Mouse (Mus musculus) gastrocnemius, adult 2 months (tissue): ENCODE results near the gene Slc45a1. TPM values are rescaled to one million over a fixed set of nuclear protein-coding genes. Genes with fewer than 3 reads are reported as not detected.
A peak's percentile ranks its signal among the peaks of the same experiment; 100 is the strongest.

Source experiments
- DNase-seq: peaks from one replicate; pipeline ENCODE4 v3.0.0; 2022
- H3K27ac ChIP-seq: fragments of 200-600 bp; 2 replicates; pipeline ENCODE4 v1.8.1; 2022; ENCODE audit warnings: mild to moderate bottlenecking
- H3K4me3 ChIP-seq: fragments of 200-600 bp; 2 replicates; pipeline ENCODE4 v1.8.1; 2022; ENCODE audit warnings: mild to moderate bottlenecking, moderate library complexity
- CTCF ChIP-seq: fragments of 200-600 bp; IDR thresholded peaks from 2 replicates; pipeline ENCODE4 v1.8.1; 2022; ENCODE audit warnings: antibody characterized with exemption, mild to moderate bottlenecking, moderate library complexity
- intact Hi-C: fragments of 180-260 bp; cut with DNase I; formaldehyde crosslinking; loops from one replicate; pipeline ENCODE4 v1.15.1; 2025
- total RNA-seq, 2 experiments: library from RNA; stranded (reverse); gene quantifications; 2 replicates each; pipeline ENCODE4 v1.2.3; 2021

Gene Slc45a1
- total RNA-seq, 2 experiments from 2014 or later, result not detected

DNA sequence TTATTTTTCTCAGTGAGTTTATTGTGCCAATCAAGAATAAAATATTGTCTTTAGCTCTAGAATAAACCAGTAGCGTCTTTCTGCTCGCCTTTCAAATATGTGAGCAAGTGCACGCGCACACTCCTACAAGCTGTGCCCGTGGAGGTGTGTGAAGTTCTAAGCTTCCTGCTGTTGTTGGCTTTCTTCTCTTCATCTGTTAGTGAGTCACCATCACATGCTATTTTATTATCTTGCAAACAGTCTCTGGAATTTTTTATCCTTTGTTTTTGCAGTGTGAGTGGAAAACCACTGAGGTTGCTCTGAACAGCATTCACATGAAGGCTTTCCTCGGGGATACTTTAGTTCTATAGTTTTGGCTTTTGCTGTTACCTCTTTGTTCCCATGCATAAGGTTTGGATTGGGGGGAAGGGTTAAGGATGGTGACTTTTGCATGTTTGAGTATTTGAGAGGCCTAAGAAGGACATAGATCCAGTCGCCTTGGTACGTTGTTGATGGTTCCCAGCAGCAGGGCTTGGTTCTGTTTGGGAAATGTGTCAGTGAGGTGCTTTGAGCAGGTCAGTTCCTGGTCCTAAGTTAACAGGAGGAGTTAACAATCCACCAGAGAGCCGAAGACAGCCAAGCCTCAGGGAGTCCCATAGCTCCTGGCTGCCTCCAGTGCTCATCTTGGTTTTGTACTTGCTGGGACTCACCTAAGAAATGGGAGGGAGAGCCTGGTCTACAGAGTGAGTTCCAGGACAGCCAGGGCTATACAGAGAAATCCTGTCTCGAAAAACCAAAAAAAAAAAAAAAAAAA lies 69.8 kb downstream of the Slc45a1 start:
- intact Hi-C loops, result no loop called here
- no peak overlapping the region for H3K4me3 ChIP-seq
- H3K27ac ChIP-seq, result peak overlapping the region; percentile 97
- TF ChIP-seq CTCF, result no peak
- no peak for DNase-seq

Other genes starting within 250 kb of the Slc45a1 start
- gene Errfi1, start 201.7 kb upstream of the Slc45a1 start, total RNA-seq, result 10 to 100 TPM; 20.7 to 50.5 TPM